ENCODE assay signal across 8 mouse cellular contexts in genomic region chr3:141932956-141933355, GRCm38 (mm10).
DNase-seq lines count a peak whose midpoint lies in the region; ATAC-seq lines count a peak whose summit lies in the region.

No protein-coding gene starts in this region.

- peak overlapping the region; percentile 8; the same call in 1 of the 2 replicates for H3K4me2 ChIP-seq in forebrain, embryonic 13.5 days
- H3K4me2 ChIP-seq in neural tube, embryonic 14.5 days (ENCODE audit: low read depth, low read length): no peak overlapping the region

- H3K4me1 ChIP-seq in forebrain, embryonic 13.5 days: peaks cover 64% of the 10 kb centered on the region
- peaks cover 22% of the 10 kb centered on the region for H3K4me1 ChIP-seq in neural tube, embryonic 14.5 days (ENCODE audit: control insufficient read depth, insufficient read depth, low read length)

- peak; percentile 9 for DNase-seq in adrenal gland, adult 2 months
- DNase-seq in adrenal gland, adult 18-20 months (ENCODE audit: low spot score in 2 of 2): no peak
- DNase-seq in ES-CJ7 (ENCODE audit: low read depth, low spot score): peak; percentile 5
- peak; percentile 62 to 72 for DNase-seq in layer of hippocampus, postnatal 10 days (ENCODE audit: low spot score in 2 of 2)
- DNase-seq in urinary bladder, postnatal 25 days (ENCODE audit: low spot score): no peak
- DNase-seq in T-cell, adult 2 months (ENCODE audit: low spot score): no peak

- peak; percentile 39 for ATAC-seq in forebrain, embryonic 13.5 days
- no peak for ATAC-seq in neural tube, embryonic 14.5 days (ENCODE audit: low read depth)

- no peaks in the 10 kb centered on the region for H3K36me3 ChIP-seq in forebrain, embryonic 13.5 days (ENCODE audit: poor library complexity, severe bottlenecking)
- no peaks in the 10 kb centered on the region for H3K36me3 ChIP-seq in neural tube, embryonic 14.5 days (ENCODE audit: control insufficient read depth, insufficient read depth, low read length)

- H3K27ac ChIP-seq in forebrain, embryonic 13.5 days: peak overlapping the region; percentile 66
- H3K27ac ChIP-seq in neural tube, embryonic 14.5 days (ENCODE audit: low read depth, low read length): 0 out of 2 replicates have a peak overlapping the region, but pooled peaks have one; percentile 4

- H3K9me3 ChIP-seq in forebrain, embryonic 13.5 days (replicated peaks): no peaks in the 10 kb centered on the region
- H3K9me3 ChIP-seq in neural tube, embryonic 14.5 days (ENCODE audit: control insufficient read depth, low read length): no peaks in the 10 kb centered on the region

- 23% methylated on average over 3 of the region's 3 CpGs for WGBS in forebrain, embryonic 13.5 days
- WGBS in neural tube, embryonic 14.5 days: 56% methylated on average over 3 of the region's 3 CpGs

- no peak overlapping the region for H3K9ac ChIP-seq in forebrain, embryonic 13.5 days
- no peak overlapping the region for H3K9ac ChIP-seq in neural tube, embryonic 14.5 days (replicated peaks; ENCODE audit: low read depth, low read length)

- no peak overlapping the region for H3K4me3 ChIP-seq in forebrain, embryonic 13.5 days
- no peak overlapping the region for H3K4me3 ChIP-seq in neural tube, embryonic 14.5 days (ENCODE audit: low read depth, low read length)

- H3K27me3 ChIP-seq in forebrain, embryonic 13.5 days: no peaks in the 10 kb centered on the region
- H3K27me3 ChIP-seq in neural tube, embryonic 14.5 days (ENCODE audit: control insufficient read depth, insufficient read depth, low read length): no peaks in the 10 kb centered on the region

Comparison
In these comparisons a context has a peak if more than half of its experiments do, and no peak if none do; other contexts are left out.
1. DNase-seq: peak in adrenal gland, adult 2 months (single experiment), ES-CJ7 (single experiment) and layer of hippocampus, postnatal 10 days (2 of 2); none in adrenal gland, adult 18-20 months (0 of 2), urinary bladder, postnatal 25 days (single experiment) and T-cell, adult 2 months (single experiment).